In the genomic region with DNA sequence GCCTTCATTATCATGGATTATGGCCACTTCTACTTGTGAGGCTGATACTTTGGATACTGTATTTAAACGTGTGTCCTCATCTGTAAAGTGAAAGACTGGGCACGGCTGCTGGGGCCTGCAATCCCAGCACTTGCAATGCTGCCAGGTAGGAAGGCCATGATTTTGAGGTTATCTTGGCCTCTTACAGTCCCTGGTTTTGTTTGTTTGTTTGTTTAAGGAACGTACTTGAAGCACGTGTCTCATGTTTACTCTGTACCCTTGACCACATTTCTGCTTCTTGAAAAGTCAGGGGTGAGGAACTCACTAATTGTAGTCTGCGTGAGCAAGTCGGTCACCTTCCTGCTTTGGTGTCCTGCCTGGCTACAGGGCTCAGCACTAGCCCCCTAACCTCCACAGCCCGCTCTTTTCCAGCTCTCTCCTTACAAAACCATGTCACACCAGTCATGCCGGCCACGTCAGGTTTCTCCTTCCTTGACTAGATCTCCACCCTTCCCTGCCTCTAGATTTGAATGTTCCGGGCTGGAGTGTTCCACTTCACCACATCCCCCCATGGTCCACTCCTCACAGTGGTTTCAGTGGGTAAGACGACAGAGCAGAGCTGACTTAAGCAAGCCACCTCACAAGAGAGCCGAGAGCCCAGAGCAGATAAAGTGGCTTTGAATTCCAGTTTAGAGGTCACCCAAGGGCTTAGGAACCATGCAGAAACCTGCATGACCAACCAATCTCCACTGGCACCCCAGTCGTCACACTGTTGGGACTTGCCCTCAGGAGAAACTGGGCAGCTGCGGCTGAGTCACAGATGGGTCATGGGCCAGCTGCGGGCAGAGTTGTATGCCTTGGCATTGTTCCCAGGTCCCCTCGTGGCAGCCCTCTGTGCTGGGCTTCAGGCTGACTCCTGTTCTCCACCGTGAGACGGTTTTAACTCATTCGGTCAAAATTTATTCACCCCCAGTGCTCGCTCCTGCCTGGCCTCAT, we compare ENCODE assay signal across 9 mouse cellular contexts. TPM values are rescaled to one million over a fixed set of nuclear protein-coding genes. Genes with fewer than 3 reads are reported as not detected.
DNase-seq lines count a peak whose midpoint lies in the region; ATAC-seq and TF ChIP-seq lines count a peak whose summit lies in the region.
"Had no signal": no experiment of that assay in that cellular context is flagged by ENCODE, and none has a peak within 500 bp of the region (broad histone marks: within the 10 kb centered on the region; RNA-seq: fewer than 3 reads in every experiment).

No protein-coding gene starts in this region.

- ATAC-seq in heart, postnatal 0 days (ENCODE audit: insufficient read depth, low read depth): peak; percentile 79

- TF ChIP-seq CTCF in heart, postnatal 0 days (IDR thresholded peaks at IDR 0.05; ENCODE audit: low read depth): no peak; the same call in 1 of the 2 replicates

- peaks cover 45% of the 10 kb centered on the region for H3K4me1 ChIP-seq in heart, postnatal 0 days (ENCODE audit: control insufficient read depth, insufficient read depth)

- no peak overlapping the region for H3K4me2 ChIP-seq in heart, postnatal 0 days (ENCODE audit: low read depth, low read length)
- H3K4me2 ChIP-seq: hindbrain, embryonic 15.5 days had no signal

- H3K9me3 ChIP-seq in heart, postnatal 0 days (replicated peaks; ENCODE audit: control insufficient read depth, low read length): no peaks in the 10 kb centered on the region
- H3K9me3 ChIP-seq: hindbrain, embryonic 15.5 days had no signal

- 0 out of 2 replicates have a peak, but pooled peaks cover 14% of the 10 kb centered on the region for H3K36me3 ChIP-seq in heart, postnatal 0 days (replicated peaks; ENCODE audit: control insufficient read depth, insufficient read depth, low read length)

- 44% methylated on average over 20 of the region's 20 CpGs for WGBS in heart, postnatal 0 days

- DNase-seq in heart, adult 8-10 months (ENCODE audit: low spot score): peak; percentile 29
- no peak for DNase-seq in heart, postnatal 25 days (ENCODE audit: low spot score)
- peak; percentile 71 to 85 for DNase-seq in urinary bladder, adult 18-20 months (ENCODE audit: low spot score in 2 of 2)
- DNase-seq in urinary bladder, postnatal 10 days (ENCODE audit: low spot score): no peak
- peak; percentile 82 for DNase-seq in heart, postnatal 0 days (ENCODE audit: low spot score)
- DNase-seq in lung, postnatal 4 days: peak; percentile 34 to 69
- DNase-seq in spleen, postnatal 36 days (ENCODE audit: low spot score in 2 of 2): no peak
- DNase-seq in right cerebral cortex, postnatal 25 days: no peak

- no peaks in the 10 kb centered on the region; the same call in 1 of the 2 replicates for H3K27me3 ChIP-seq in heart, postnatal 0 days (ENCODE audit: control insufficient read depth, insufficient read depth, low read length)
- H3K27me3 ChIP-seq: hindbrain, embryonic 15.5 days had no signal

- no peak overlapping the region for H3K9ac ChIP-seq in heart, postnatal 0 days (replicated peaks; ENCODE audit: low read depth, low read length)
- H3K9ac ChIP-seq: hindbrain, embryonic 15.5 days had no signal

- H3K27ac ChIP-seq in heart, postnatal 0 days (ENCODE audit: low read depth): peak overlapping the region; percentile 97
- H3K27ac ChIP-seq: hindbrain, embryonic 15.5 days had no signal

- intact Hi-C loops in heart, postnatal 25 days (cut with DNase I): no loop called here

- 0 out of 2 replicates have a peak, but pooled peaks have one; percentile 29 for TF ChIP-seq EP300 in heart, postnatal 0 days (IDR thresholded peaks at IDR 0.05; ENCODE audit: low read depth)

- no peak overlapping the region for H3K4me3 ChIP-seq in heart, postnatal 0 days (ENCODE audit: low read depth, low read length)
- H3K4me3 ChIP-seq: hindbrain, embryonic 15.5 days had no signal

RNA-seq across cellular contexts. Expression of a gene that starts 37.3 kb away (rescaled TPM):
- 1 to 10 TPM; 4.1 to 7.0 (median 5.2) TPM for total RNA-seq in heart, adult 8-10 months (2022)
- total RNA-seq in heart, postnatal 25 days (2021): 1 to 10 TPM; 6.5 to 7.8 TPM
- 31.1 and 33.5 TPM in 2 replicates for total RNA-seq in heart, postnatal 0 days (2014; rRNA removed; ENCODE audit: low replicate concordance)
- polyA plus RNA-seq in heart, postnatal 0 days (2015; fragmentation: Nextera tagmentation; extraction: Ambion mirVana): 11.8 and 14.6 TPM in 2 replicates

Comparison
In these comparisons a context has a peak if more than half of its experiments do, and no peak if none do; other contexts are left out.
1. DNase-seq: peak in heart, adult 8-10 months (single experiment), urinary bladder, adult 18-20 months (2 of 2), heart, postnatal 0 days (single experiment) and lung, postnatal 4 days (2 of 2); none in heart, postnatal 25 days (single experiment), urinary bladder, postnatal 10 days (single experiment), spleen, postnatal 36 days (0 of 2) and right cerebral cortex, postnatal 25 days (single experiment).